In genomic region chr9:37045875-37046274, GRCm38 (mm10) we compare ENCODE assay signal across 11 mouse cellular contexts.
"Had no signal": no experiment of that assay in that cellular context is flagged by ENCODE, and none has a peak within 500 bp of the region (broad histone marks: within the 10 kb centered on the region; RNA-seq: fewer than 3 reads in every experiment).

No protein-coding gene starts in this region.

- DNase-seq: kidney, postnatal 14 days; kidney, postnatal 4 days; left cerebral cortex, postnatal 4 days; liver, postnatal 0 days; lung, embryonic 14.5 days; right cerebral cortex, adult 18-20 months; right cerebral cortex, postnatal 14 days; right cerebral cortex, postnatal 4 days; spleen, adult 18-20 months; thymus, adult 18-20 months; thymus, postnatal 36 days had no signal
